Mouse (Mus musculus): ENCODE data around the gene Hist1h2bn. TPM values are rescaled to one million over a fixed set of nuclear protein-coding genes. Genes with fewer than 3 reads are reported as not detected.
"Not testable (repeated sequence)": the region's sequence is repeated elsewhere in the genome, so short reads cannot be mapped to it uniquely, and the experiment has no call there.

Hist1h2bn gene
- polyA plus RNA-seq, 1 experiment from 2014 or later, result 1.8 TPM

DNA sequence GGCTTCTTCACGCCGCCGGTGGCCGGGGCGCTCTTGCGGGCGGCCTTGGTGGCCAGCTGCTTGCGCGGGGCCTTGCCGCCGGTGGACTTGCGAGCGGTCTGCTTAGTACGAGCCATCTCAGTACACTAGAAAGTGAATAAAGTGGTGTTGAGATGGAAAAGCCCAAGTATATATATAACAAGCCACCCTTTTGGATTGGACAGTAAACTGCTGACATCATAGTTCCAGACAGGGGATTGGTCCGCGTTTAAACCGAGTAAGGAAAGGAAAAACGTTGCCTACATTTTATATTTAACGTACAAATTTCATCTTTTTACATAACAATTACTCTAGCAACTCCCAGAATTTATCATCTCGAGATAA lies 29.3 kb downstream of the Hist1h2bn start, which contains the start of gene Hist1h3i:
Gene Hist1h3i, minus strand, starts transcription at position 116 of the 363 bp plus-strand sequence.
- H3K36me3 ChIP-seq (ENCODE audit: insufficient read depth, low read length), result no peaks in the 10 kb centered on the region
- H3K9ac ChIP-seq (ENCODE audit: low read depth, low read length), result peak within 1 kb of the TSS; percentile 61
- ATAC-seq (replicated peaks; ENCODE audit: low FRiP score, low read depth) (peak; percentile 62), DNase-seq (ENCODE audit: low spot score) (peak; percentile 97)
- no peaks in the 10 kb centered on the region for H3K9me3 ChIP-seq (replicated peaks; ENCODE audit: low read length)
- H3K4me2 ChIP-seq (ENCODE audit: low read length), result peak within 1 kb of the TSS; percentile 62
- H3K4me1 ChIP-seq (replicated peaks; ENCODE audit: insufficient read depth, low read length), result no peaks in the 10 kb centered on the region
- peak within 1 kb of the TSS; percentile 35 for H3K4me3 ChIP-seq (replicated peaks; ENCODE audit: low read depth, low read length)
- no peaks in the 10 kb centered on the region for H3K27me3 ChIP-seq (ENCODE audit: insufficient read depth, low read length)
- TF ChIP-seq CTCF (IDR thresholded peaks at IDR 0.05; ENCODE audit: low read depth), result no peak
- under 1% methylated on average over 13 of the region's 20 CpGs for WGBS
- H3K27ac ChIP-seq, result peak within 1 kb of the TSS; percentile 78

DNA sequence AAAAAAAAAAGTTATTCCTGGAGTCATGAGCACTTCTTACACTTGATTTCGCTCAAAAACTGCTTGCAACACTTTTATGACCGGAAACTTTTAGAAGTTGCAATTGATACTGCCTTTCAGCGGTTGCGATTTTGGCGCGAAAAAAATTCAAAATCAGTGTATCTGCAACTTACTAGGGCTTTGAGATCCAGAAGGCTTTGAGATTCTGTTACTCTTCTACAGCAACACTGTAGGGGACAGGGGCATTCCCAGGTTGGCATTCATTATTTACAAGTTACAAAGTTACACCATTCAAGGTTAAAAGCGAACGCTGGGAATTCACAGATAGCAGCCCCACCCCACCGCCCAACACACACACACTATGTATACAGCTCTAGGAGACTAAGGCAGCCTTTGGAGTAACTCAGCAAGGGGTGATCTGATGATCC lies 29.8 kb downstream of the Hist1h2bn start:
- peak overlapping the region; percentile 33 for H3K27ac ChIP-seq
- no peak for TF ChIP-seq CTCF (IDR thresholded peaks at IDR 0.05; ENCODE audit: low read depth)
- DNase-seq (ENCODE audit: low spot score), result peak; percentile 75
- H3K4me3 ChIP-seq (replicated peaks; ENCODE audit: low read depth, low read length), result peak overlapping the region; percentile 35
- no peak for ATAC-seq (replicated peaks; ENCODE audit: low FRiP score, low read depth)
- 0 out of 2 replicates have a peak overlapping the region, but pooled peaks have one; percentile 10 for H3K9ac ChIP-seq (ENCODE audit: low read depth, low read length)
- H3K36me3 ChIP-seq (ENCODE audit: insufficient read depth, low read length), result no peaks in the 10 kb centered on the region
- H3K9me3 ChIP-seq (replicated peaks; ENCODE audit: low read length), result no peaks in the 10 kb centered on the region
- H3K27me3 ChIP-seq (ENCODE audit: insufficient read depth, low read length), result no peaks in the 10 kb centered on the region
- H3K4me1 ChIP-seq (replicated peaks; ENCODE audit: insufficient read depth, low read length), result no peaks in the 10 kb centered on the region
- peak overlapping the region; percentile 62 for H3K4me2 ChIP-seq (ENCODE audit: low read length)
- 1% methylated on average over 9 of the region's 9 CpGs for WGBS

- 0 out of 2 replicates have a peak overlapping the region, but pooled peaks have one; percentile 10 for H3K9ac ChIP-seq (ENCODE audit: low read depth, low read length)
- 33% methylated on average over 6 of the region's 6 CpGs for WGBS
- H3K4me2 ChIP-seq (ENCODE audit: low read length), result 0 out of 2 replicates have a peak overlapping the region, but pooled peaks have one; percentile 62
- H3K27ac ChIP-seq, result peak overlapping the region; percentile 33
- DNase-seq (ENCODE audit: low spot score) (no peak), ATAC-seq (replicated peaks; ENCODE audit: low FRiP score, low read depth) (no peak)
- no peak for TF ChIP-seq CTCF (IDR thresholded peaks at IDR 0.05; ENCODE audit: low read depth)
- H3K27me3 ChIP-seq (ENCODE audit: insufficient read depth, low read length), result no peaks in the 10 kb centered on the region
- no peaks in the 10 kb centered on the region for H3K9me3 ChIP-seq (replicated peaks; ENCODE audit: low read length)
- 0 out of 2 replicates have a peak overlapping the region, but pooled peaks have one; percentile 35 for H3K4me3 ChIP-seq (replicated peaks; ENCODE audit: low read depth, low read length)
- no peaks in the 10 kb centered on the region for H3K4me1 ChIP-seq (replicated peaks; ENCODE audit: insufficient read depth, low read length)
- no peaks in the 10 kb centered on the region for H3K36me3 ChIP-seq (ENCODE audit: insufficient read depth, low read length)
Observed at GRCm38 (mm10) chr13:21784311-21784710, 30.4 kb downstream of the Hist1h2bn start.

DNA sequence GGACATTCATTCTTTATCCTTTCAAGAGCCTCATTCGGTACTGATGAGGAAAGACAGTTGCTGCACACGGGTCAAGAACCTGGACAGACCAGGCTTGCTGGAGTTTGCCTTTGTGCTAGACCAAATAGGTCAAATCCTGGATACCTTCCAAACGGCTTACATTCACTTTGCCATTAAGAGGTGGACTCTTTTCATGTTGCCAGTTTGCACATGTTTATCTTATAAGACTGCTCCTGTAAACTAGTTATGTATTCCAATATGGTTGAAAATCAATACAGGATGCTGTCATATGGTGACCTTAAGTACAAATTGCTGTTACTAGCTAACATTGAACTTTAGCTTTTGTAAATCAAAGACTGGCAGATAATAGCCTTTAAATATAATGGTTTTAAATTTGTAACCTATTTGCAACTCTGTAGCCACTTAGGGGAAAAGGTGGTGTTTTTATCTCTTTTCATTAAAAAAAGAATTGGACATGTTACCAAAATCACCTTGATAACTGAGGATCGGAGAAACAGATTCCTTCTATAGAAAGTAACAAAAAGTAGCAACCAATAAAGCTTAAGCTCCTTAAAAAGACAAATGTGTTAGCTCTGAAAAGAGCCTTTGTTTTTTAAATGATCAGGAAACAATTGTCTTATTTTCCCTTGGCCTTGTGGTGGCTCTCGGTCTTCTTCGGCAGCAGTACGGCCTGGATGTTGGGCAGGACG lies 32.4 kb downstream of the Hist1h2bn start:
- H3K4me1 ChIP-seq (replicated peaks; ENCODE audit: insufficient read depth, low read length), result no peaks in the 10 kb centered on the region
- no peak for TF ChIP-seq CTCF (IDR thresholded peaks at IDR 0.05; ENCODE audit: low read depth)
- DNase-seq (ENCODE audit: low spot score), result peak; percentile 38
- no peaks in the 10 kb centered on the region for H3K36me3 ChIP-seq (ENCODE audit: insufficient read depth, low read length)
- 7% methylated on average over 8 of the region's 8 CpGs for WGBS
- no peak for ATAC-seq (replicated peaks; ENCODE audit: low FRiP score, low read depth)
- peak overlapping the region; percentile 49 for H3K4me2 ChIP-seq (ENCODE audit: low read length)
- H3K4me3 ChIP-seq (replicated peaks; ENCODE audit: low read depth, low read length), result peak overlapping the region; percentile 25; the same call in 1 of the 2 replicates
- peak overlapping the region; percentile 44; the same call in 1 of the 2 replicates for H3K9ac ChIP-seq (ENCODE audit: low read depth, low read length)
- H3K27me3 ChIP-seq (ENCODE audit: insufficient read depth, low read length), result no peaks in the 10 kb centered on the region
- H3K27ac ChIP-seq, result peak overlapping the region; percentile 80
- H3K9me3 ChIP-seq (replicated peaks; ENCODE audit: low read length), result no peaks in the 10 kb centered on the region

DNA sequence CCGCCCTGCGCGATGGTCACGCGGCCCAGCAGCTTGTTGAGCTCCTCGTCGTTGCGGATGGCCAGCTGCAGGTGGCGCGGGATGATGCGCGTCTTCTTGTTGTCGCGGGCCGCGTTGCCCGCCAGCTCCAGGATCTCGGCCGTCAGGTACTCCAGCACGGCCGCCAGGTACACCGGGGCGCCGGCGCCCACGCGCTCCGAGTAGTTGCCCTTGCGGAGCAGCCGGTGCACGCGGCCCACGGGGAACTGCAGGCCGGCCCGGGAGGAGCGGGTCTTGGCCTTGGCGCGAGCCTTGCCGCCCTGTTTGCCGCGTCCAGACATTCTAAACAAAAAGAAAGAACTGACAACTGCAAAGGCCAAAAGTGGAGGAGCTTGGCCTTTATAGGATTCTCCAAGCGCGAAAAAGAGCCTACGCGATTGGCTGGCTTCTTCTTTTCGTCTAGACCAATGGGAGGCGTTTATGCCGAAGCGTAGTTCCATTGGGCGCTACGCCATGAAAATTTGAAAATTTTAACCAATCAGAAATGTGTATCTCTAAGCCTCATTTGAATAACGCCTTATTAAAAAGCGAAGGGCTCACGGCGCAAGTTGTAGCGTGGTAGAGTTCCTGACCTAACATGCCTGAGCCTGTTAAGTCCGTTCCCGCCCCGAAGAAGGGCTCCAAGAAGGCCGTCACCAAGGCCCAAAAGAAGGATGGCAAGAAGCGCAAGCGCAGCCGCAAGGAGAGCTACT lies 33.1 kb downstream of the Hist1h2bn start, which contains the start of the genes Hist1h2an and Hist1h2bp:
Gene Hist1h2an, minus strand, starts transcription at position 320 of the 731 bp plus-strand sequence.
Gene Hist1h2bp, plus strand, starts transcription at position 563 of the 731 bp plus-strand sequence.
- Histone ChIP-seq H3K27ac (peak within 1 kb of the TSS; percentile 80), H3K9ac (ENCODE audit: low read depth, low read length) (peak within 1 kb of the TSS; percentile 44; the same call in 1 of the 2 replicates), H3K4me3 (replicated peaks; ENCODE audit: low read depth, low read length) (peak within 1 kb of the TSS; percentile 25; the same call in 1 of the 2 replicates), H3K4me2 (ENCODE audit: low read length) (peak within 1 kb of the TSS; percentile 49)
- ATAC-seq (replicated peaks; ENCODE audit: low FRiP score, low read depth) (peak; percentile 92), DNase-seq (ENCODE audit: low spot score) (peak; percentile 98)
- not testable (repeated sequence) for H3K27me3 ChIP-seq (ENCODE audit: insufficient read depth, low read length); H3K36me3 ChIP-seq (ENCODE audit: insufficient read depth, low read length); H3K9me3 ChIP-seq (replicated peaks; ENCODE audit: low read length); H3K4me1 ChIP-seq (replicated peaks; ENCODE audit: insufficient read depth, low read length)
- under 1% methylated on average over 32 of the region's 63 CpGs for WGBS
